Mouse (Mus musculus) erythroblast, embryonic 14.5 days (primary cell): Measurements from ENCODE around the gene Timp2.

ENCODE experiments used
- GATA1 ChIP-seq: IDR thresholded peaks from 2 replicates; pipeline ENCODE4 v1.6.1; 2012; ENCODE audit warnings: low read length, inconsistent platforms, mixed read lengths
- TAL1 ChIP-seq: IDR thresholded peaks from 3 replicates; pipeline ENCODE4 v1.6.1; 2012; ENCODE audit warnings: low read length, inconsistent platforms, mixed read lengths

DNA sequence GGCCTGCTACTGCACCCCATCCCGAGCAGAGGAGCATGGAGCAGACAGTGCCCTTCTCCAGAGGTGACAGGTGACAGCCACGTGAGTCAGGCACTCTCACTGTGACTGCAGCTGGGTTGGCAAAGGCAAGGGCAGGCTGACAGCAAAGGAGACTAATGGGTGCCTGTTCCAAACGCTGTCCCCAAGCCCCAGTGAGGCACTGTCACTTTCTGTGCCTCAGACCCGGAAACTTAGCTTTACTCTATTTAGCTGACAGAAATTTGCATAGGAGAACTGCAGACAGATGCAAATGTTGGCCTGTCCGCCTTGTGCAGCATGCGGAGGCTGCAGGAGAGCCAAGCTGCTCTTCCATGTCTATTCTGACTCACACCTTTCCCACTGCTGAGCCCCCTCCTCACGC is 79.2 kb downstream of the Timp2 start:
- no peak for TF ChIP-seq GATA1
- TF ChIP-seq TAL1 = no peak
